Mouse (Mus musculus) E14TG2a.4 (cell line): ENCODE data around the gene Psmd3.

Experiments used
- CTCF ChIP-seq: conservative IDR thresholded peaks from 2 replicates; pipeline ENCODE4 v1.5.1; 2014; ENCODE audit warnings: low read length
- NANOG ChIP-seq: IDR thresholded peaks from 2 replicates; pipeline ENCODE4 v1.6.1; 2014; ENCODE audit warnings: borderline replicate concordance, low read length, mixed read lengths

DNA sequence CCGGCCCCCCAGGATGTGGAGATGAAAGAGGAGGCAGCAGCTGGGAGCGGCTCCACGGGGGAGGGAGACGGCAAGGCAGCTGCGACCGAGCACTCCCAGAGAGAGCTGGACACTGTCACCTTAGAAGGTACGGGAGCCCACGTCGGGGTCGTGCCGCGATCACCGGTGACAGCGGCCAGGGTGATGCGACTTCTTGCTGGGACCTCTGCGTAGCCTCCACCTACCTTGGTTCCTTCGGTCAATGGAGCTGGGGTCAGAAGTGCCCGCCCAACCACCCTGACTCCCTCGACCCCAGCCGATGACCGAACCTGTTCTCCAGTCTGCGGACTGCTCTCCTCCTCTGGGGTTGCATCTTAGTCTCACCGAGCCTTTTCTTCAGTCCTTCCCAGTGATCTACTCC is 457 bp downstream of the Psmd3 start:
- TF ChIP-seq CTCF (no peak; the same call in 1 of the 2 replicates), NANOG (no peak)
